Mouse (Mus musculus): Measurements from ENCODE around the gene Tns3. TPM values are rescaled to one million over a fixed set of nuclear protein-coding genes. Genes with fewer than 3 reads are reported as not detected.
A peak's percentile ranks its signal among the peaks of the same experiment; 100 is the strongest.

Tns3 gene
- polyA plus RNA-seq, 1 experiment = 23.4 TPM

DNA sequence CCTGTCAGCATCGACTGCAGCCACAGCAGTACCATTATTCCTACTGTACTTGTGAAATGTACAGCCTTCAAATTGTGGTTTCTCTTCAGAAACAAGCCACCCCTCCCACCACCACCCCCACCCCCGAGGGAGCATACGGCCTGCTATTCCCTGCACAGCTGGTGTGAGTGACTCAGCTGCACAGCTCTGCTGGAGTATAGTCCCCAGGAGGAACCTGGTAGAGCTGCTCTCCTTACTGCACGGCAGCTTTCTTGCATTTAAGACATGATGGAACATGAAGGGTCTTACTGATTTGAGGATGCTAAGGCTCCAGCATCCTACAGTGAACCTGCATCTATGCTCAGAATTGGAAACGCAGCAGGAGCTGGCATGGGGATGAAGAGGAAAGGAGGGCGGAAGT, 176.1 kb downstream of the Tns3 start:
- Histone ChIP-seq H3K4me3 (no peak overlapping the region), H3K27me3 (ENCODE audit: control insufficient read depth, insufficient read depth, insufficient read length) (no peaks in the 10 kb centered on the region), H3K4me2 (ENCODE audit: low read depth) (peak overlapping the region; percentile 32), H3K79me2 (ENCODE audit: control insufficient read depth, insufficient read depth) (no peaks in the 10 kb centered on the region), H3ac (ENCODE audit: control insufficient read depth, insufficient read length) (no peak overlapping the region), H3K36me3 (ENCODE audit: control insufficient read depth, insufficient read depth) (peaks cover 3% of the 10 kb centered on the region)
- no peak for TF ChIP-seq POLR2AphosphoS2 (IDR thresholded peaks at IDR 0.05; ENCODE audit: insufficient read length, low read depth)
- TF ChIP-seq TCF12 (IDR thresholded peaks at IDR 0.05; ENCODE audit: insufficient read depth, poor library complexity, severe bottlenecking) = peak; percentile 15
- no peak for TF ChIP-seq SRF (IDR thresholded peaks at IDR 0.05; ENCODE audit: control insufficient read depth, insufficient read length, low read depth)
- peak in 1 of 3 experiments; percentile 62 for TF ChIP-seq MYOG (IDR thresholded peaks at IDR 0.05; ENCODE audit: control insufficient read depth in 1 of 3, insufficient read depth in 1 of 3, insufficient read length in 2 of 3, low read depth in 2 of 3)
- TF ChIP-seq CEBPB (IDR thresholded peaks at IDR 0.05; ENCODE audit: insufficient read depth, poor library complexity, severe bottlenecking) = no peak
- TF ChIP-seq MYOD1 (IDR thresholded peaks at IDR 0.05; ENCODE audit: control insufficient read depth in 1 of 3, insufficient read length in 2 of 3, low read depth in 2 of 3) = peak in 2 of 3 experiments; percentile 67 to 84
- TF ChIP-seq POLR2A (IDR thresholded peaks at IDR 0.05; ENCODE audit: insufficient read length, low read depth) = no peak

- TF ChIP-seq TCF12 (IDR thresholded peaks at IDR 0.05; ENCODE audit: insufficient read depth, poor library complexity, severe bottlenecking) (no peak), MAX (IDR thresholded peaks at IDR 0.05; ENCODE audit: low read depth) (no peak), MYOD1 (IDR thresholded peaks at IDR 0.05; ENCODE audit: control insufficient read depth in 1 of 3, insufficient read length in 2 of 3, low read depth in 2 of 3) (no peak), CEBPB (IDR thresholded peaks at IDR 0.05; ENCODE audit: insufficient read depth, poor library complexity, severe bottlenecking) (no peak), E2F4 (IDR thresholded peaks at IDR 0.05; ENCODE audit: insufficient read depth) (no peak), USF1 (IDR thresholded peaks at IDR 0.05; ENCODE audit: low read depth) (no peak), TCF3 (IDR thresholded peaks at IDR 0.05; ENCODE audit: insufficient read length, low read depth) (no peak), MYOG (IDR thresholded peaks at IDR 0.05; ENCODE audit: control insufficient read depth in 1 of 3, insufficient read depth in 1 of 3, insufficient read length in 2 of 3, low read depth in 2 of 3) (no peak), REST (IDR thresholded peaks at IDR 0.05; ENCODE audit: insufficient read depth, insufficient read length) (no peak), POLR2A (IDR thresholded peaks at IDR 0.05; ENCODE audit: insufficient read length, low read depth) (no peak), POLR2AphosphoS2 (IDR thresholded peaks at IDR 0.05; ENCODE audit: insufficient read length, low read depth) (no peak), SRF (IDR thresholded peaks at IDR 0.05; ENCODE audit: control insufficient read depth, insufficient read length, low read depth) (no peak)
- no peak overlapping the region for H3K4me3 ChIP-seq
- H3K79me2 ChIP-seq (ENCODE audit: control insufficient read depth, insufficient read depth) = no peaks in the 10 kb centered on the region
- no peaks in the 10 kb centered on the region for H3K27me3 ChIP-seq (ENCODE audit: control insufficient read depth, insufficient read depth, insufficient read length)
- H3K36me3 ChIP-seq (ENCODE audit: control insufficient read depth, insufficient read depth) = peaks cover 1% of the 10 kb centered on the region
- H3K4me2 ChIP-seq (ENCODE audit: low read depth) = no peak overlapping the region
- H3ac ChIP-seq (ENCODE audit: control insufficient read depth, insufficient read length) = no peak overlapping the region
These were observed 177.8 kb downstream of the Tns3 start for GRCm38 (mm10) chr11:8486552-8486951.

- Histone ChIP-seq H3K36me3 (ENCODE audit: control insufficient read depth, insufficient read depth) (no peaks in the 10 kb centered on the region), H3K4me3 (no peak overlapping the region), H3ac (ENCODE audit: control insufficient read depth, insufficient read length) (no peak overlapping the region), H3K79me2 (ENCODE audit: control insufficient read depth, insufficient read depth) (no peaks in the 10 kb centered on the region), H3K27me3 (ENCODE audit: control insufficient read depth, insufficient read depth, insufficient read length) (no peaks in the 10 kb centered on the region), H3K4me2 (ENCODE audit: low read depth) (no peak overlapping the region)
- no peak for TF ChIP-seq REST (IDR thresholded peaks at IDR 0.05; ENCODE audit: insufficient read depth, insufficient read length)
These were observed 179.8 kb downstream of the Tns3 start for GRCm38 (mm10) chr11:8484538-8484937.

- H3K27me3 ChIP-seq (ENCODE audit: control insufficient read depth, insufficient read depth, insufficient read length) = no peaks in the 10 kb centered on the region
- TF ChIP-seq SRF (IDR thresholded peaks at IDR 0.05; ENCODE audit: control insufficient read depth, insufficient read length, low read depth) = no peak
- TF ChIP-seq POLR2AphosphoS2 (IDR thresholded peaks at IDR 0.05; ENCODE audit: insufficient read length, low read depth) = no peak
- TF ChIP-seq E2F4 (IDR thresholded peaks at IDR 0.05; ENCODE audit: insufficient read depth) = no peak
- no peak for TF ChIP-seq TCF12 (IDR thresholded peaks at IDR 0.05; ENCODE audit: insufficient read depth, poor library complexity, severe bottlenecking)
- TF ChIP-seq CEBPB (IDR thresholded peaks at IDR 0.05; ENCODE audit: insufficient read depth, poor library complexity, severe bottlenecking) = no peak
- TF ChIP-seq TCF3 (IDR thresholded peaks at IDR 0.05; ENCODE audit: insufficient read length, low read depth) = no peak
- no peak for TF ChIP-seq MYOD1 (IDR thresholded peaks at IDR 0.05; ENCODE audit: control insufficient read depth in 1 of 3, insufficient read length in 2 of 3, low read depth in 2 of 3)
- TF ChIP-seq MAX (IDR thresholded peaks at IDR 0.05; ENCODE audit: low read depth) = no peak
- TF ChIP-seq MYOG (IDR thresholded peaks at IDR 0.05; ENCODE audit: control insufficient read depth in 1 of 3, insufficient read depth in 1 of 3, insufficient read length in 2 of 3, low read depth in 2 of 3) = no peak
- TF ChIP-seq POLR2A (IDR thresholded peaks at IDR 0.05; ENCODE audit: insufficient read length, low read depth) = no peak
- no peak for TF ChIP-seq USF1 (IDR thresholded peaks at IDR 0.05; ENCODE audit: low read depth)
- no peak overlapping the region for H3ac ChIP-seq (ENCODE audit: control insufficient read depth, insufficient read length)
- peaks cover 10% of the 10 kb centered on the region for H3K36me3 ChIP-seq (ENCODE audit: control insufficient read depth, insufficient read depth)
- H3K4me2 ChIP-seq (ENCODE audit: low read depth) = no peak overlapping the region
- no peak overlapping the region for H3K4me3 ChIP-seq
- no peaks in the 10 kb centered on the region for H3K79me2 ChIP-seq (ENCODE audit: control insufficient read depth, insufficient read depth)
These were observed 181.6 kb downstream of the Tns3 start for GRCm38 (mm10) chr11:8482721-8483120.

DNA sequence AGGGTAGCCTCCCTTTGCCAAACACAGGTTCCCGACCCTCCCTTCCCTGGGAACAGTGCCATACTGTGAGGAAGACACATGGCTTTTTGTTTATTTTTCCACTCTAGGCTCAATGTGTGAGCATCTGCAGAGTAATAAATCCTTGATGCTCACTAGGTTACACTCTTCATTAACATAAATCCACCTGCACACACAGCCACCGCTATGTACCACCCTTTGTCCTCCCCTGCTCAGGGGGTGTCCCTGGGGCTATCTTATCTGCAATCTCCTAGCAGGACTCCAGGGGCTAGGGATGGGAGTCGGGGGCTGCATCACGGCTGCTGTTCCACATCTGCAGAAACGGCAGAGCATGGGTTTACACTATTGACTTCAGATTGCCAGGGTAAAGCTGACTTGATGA, 182.4 kb downstream of the Tns3 start:
- Histone ChIP-seq H3ac (ENCODE audit: control insufficient read depth, insufficient read length) (no peak overlapping the region), H3K4me2 (ENCODE audit: low read depth) (no peak overlapping the region), H3K79me2 (ENCODE audit: control insufficient read depth, insufficient read depth) (no peaks in the 10 kb centered on the region), H3K27me3 (ENCODE audit: control insufficient read depth, insufficient read depth, insufficient read length) (no peaks in the 10 kb centered on the region), H3K36me3 (ENCODE audit: control insufficient read depth, insufficient read depth) (peaks cover 11% of the 10 kb centered on the region), H3K4me3 (no peak overlapping the region)
- TF ChIP-seq MYOD1 (IDR thresholded peaks at IDR 0.05; ENCODE audit: control insufficient read depth in 1 of 3, insufficient read length in 2 of 3, low read depth in 2 of 3) = no peak
- TF ChIP-seq REST (IDR thresholded peaks at IDR 0.05; ENCODE audit: insufficient read depth, insufficient read length) = no peak
- no peak for TF ChIP-seq MAX (IDR thresholded peaks at IDR 0.05; ENCODE audit: low read depth)
- TF ChIP-seq USF1 (IDR thresholded peaks at IDR 0.05; ENCODE audit: low read depth) = no peak
- TF ChIP-seq E2F4 (IDR thresholded peaks at IDR 0.05; ENCODE audit: insufficient read depth) = no peak
- no peak for TF ChIP-seq CEBPB (IDR thresholded peaks at IDR 0.05; ENCODE audit: insufficient read depth, poor library complexity, severe bottlenecking)
- no peak for TF ChIP-seq MYOG (IDR thresholded peaks at IDR 0.05; ENCODE audit: control insufficient read depth in 1 of 3, insufficient read depth in 1 of 3, insufficient read length in 2 of 3, low read depth in 2 of 3)
- no peak for TF ChIP-seq TCF12 (IDR thresholded peaks at IDR 0.05; ENCODE audit: insufficient read depth, poor library complexity, severe bottlenecking)
- no peak for TF ChIP-seq POLR2A (IDR thresholded peaks at IDR 0.05; ENCODE audit: insufficient read length, low read depth)
- no peak for TF ChIP-seq POLR2AphosphoS2 (IDR thresholded peaks at IDR 0.05; ENCODE audit: insufficient read length, low read depth)
